Mouse (Mus musculus): ENCODE results near the gene Grrp1.

Gene Grrp1

GRCm38 (mm10) chr4:134245148-134245843, 8.6 kb downstream of the Grrp1 start, which contains the start of gene Zfp593:
Gene Zfp593 (minus strand): TSS chr4:134245592.
- DNase-seq (ENCODE audit: extremely low spot score, low read depth, low spot score) = peak; percentile 75

- DNase-seq (ENCODE audit: extremely low spot score, low read depth, low spot score) = no peak
Observed at GRCm38 (mm10) chr4:134243516-134244250, 10.2 kb downstream of the Grrp1 start, which contains the start of gene E130218I03Rik. Gene E130218I03Rik (plus strand): TSS chr4:134243662.

DNA sequence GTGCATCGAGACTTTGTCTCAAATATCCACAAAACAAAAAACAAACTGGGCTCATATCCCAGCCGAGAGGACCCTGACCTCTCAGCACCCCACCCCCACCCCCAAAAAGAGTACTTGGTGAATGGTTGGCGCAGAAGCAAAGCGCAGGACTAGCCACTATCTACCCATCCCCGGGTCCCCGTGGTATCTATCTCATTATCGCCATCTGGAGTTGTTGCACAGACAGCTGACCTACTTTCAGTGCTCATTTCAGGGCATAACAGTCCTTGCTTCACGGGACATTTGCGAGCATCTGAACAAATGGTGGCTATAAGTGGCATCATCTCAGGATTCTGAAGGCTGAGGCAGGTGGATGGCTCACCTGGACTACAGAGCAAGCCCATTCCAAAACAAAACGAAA, 15.2 kb downstream of the Grrp1 start:
- DNase-seq (ENCODE audit: extremely low spot score, low read depth, low spot score) = no peak

GRCm38 (mm10) chr4:134238279-134238651, 15.6 kb downstream of the Grrp1 start, which contains the start of gene Cnksr1:
Gene Cnksr1 (minus strand): TSS chr4:134238399.
- DNase-seq (ENCODE audit: extremely low spot score, low read depth, low spot score) = no peak

DNA sequence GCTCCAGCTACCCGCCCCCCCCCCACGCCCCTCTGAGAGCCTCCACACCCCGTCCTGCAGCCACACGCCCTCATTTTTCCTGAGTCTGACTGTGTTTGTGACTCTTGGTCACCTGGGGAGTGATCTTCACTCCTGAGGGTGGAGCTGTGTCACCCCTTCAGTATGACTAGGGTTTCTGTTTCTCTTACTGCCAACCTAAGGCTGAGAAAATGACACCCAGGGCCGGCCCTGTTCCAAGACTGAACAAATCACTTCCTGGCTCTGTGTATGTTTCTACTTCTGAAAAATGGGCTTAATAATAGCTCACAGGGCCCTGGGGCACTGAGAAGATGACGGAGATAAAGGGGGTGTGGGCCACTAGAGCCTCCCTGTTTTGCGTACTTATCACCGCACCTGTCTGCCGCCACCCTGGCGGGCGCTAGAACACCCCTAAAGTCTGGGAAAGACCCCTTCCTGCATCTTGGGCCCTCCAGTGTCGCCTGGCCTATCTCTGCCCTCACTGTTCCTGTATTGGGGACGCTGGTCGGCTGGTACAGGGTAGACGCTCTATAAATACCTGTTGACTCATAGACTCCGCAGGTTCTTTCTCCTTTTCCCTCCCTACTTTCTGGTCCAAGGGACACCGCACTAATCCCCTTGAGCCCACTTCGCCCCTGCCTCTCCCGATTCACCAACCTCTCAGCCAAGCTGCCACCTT, 16.2 kb downstream of the Grrp1 start:
- DNase-seq (ENCODE audit: extremely low spot score, low read depth, low spot score) = no peak

GRCm38 (mm10) chr4:134234876-134235275, 19.0 kb downstream of the Grrp1 start:
- DNase-seq (ENCODE audit: extremely low spot score, low read depth, low spot score) = no peak

- no peak for DNase-seq (ENCODE audit: extremely low spot score, low read depth, low spot score)
Observed at GRCm38 (mm10) chr4:134230431-134230830, 23.5 kb downstream of the Grrp1 start.

DNA sequence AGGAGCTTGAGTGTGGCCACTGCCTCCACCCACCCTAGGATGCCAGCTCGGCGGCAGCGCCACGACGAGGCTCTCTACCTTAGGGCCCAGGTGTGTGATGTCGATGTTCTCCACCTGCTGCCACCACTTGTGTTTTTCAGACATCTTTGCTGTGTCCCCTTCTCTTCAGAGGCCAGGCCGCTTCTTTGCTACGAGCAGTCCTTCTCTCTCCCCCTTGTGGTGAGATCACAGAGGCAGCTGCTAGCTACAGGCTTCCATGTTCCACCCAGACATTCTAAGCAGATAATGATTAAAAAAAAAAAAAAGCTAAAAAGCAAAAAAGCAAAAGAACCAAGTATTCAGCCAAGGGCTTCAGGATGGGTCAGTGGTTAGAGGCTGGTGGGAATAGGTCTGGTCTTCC, 26.7 kb downstream of the Grrp1 start, which contains the start of gene Catsper4:
Gene Catsper4 (minus strand): TSS at position 190 of the 400 bp plus-strand sequence.
- DNase-seq (ENCODE audit: extremely low spot score, low read depth, low spot score) = no peak

GRCm38 (mm10) chr4:134222793-134223600, 30.9 kb downstream of the Grrp1 start:
- DNase-seq (ENCODE audit: extremely low spot score, low read depth, low spot score) = no peak

DNA sequence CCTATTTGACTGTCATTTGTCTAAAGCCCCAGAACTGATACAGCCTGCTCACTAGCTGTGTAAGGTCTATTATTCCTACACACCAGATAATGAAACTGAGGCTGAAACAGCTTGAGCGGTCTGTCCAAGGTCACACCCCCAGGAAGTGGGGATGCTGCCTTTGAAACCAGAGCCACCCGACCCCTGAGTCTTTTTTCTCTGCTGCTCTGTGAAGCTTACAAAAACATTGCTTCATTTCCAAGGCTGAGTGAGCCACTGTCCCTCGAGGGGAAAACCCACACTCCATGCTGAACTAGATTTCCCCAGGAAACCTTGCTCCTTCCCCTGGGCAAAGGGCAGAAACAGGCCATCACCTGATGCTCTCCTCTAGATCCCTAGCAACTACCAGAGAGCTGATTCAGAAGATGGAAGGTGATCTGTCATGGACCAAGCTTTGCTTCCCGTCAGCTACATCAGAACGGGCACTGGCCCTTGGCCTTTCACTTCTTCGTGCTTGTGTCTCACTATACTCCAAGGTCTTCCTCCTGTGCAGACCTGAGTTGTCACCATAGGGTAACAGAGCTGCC, 47.3 kb downstream of the Grrp1 start:
- no peak for DNase-seq (ENCODE audit: extremely low spot score, low read depth, low spot score)

DNA sequence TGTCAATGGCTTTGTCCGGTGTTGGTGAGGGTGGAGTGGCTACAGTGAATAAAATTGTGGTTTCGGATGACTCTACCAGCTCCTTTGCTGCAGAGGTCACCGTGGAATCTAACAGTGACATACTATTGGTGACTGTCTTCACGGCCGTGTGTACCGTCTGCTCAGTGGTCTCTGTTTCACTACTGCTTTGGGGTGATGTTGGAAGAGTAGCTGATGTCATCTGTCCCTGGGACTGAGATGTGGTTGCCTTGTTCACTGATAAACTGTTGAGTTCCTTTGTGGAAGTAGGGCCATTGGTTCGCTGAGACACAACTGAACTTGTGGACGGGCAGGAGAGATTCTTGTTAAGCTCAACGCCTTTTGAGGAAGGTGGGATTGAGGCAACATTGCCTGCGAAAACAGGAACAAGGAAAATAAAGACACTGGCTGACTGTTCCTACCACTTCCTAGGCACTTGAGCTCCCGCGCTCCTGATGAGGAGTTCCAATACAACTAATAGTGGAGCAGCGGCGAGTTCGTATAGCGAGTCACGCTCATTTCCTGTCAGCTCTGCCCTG, 50.5 kb downstream of the Grrp1 start:
- no peak for DNase-seq (ENCODE audit: extremely low spot score, low read depth, low spot score)

DNA sequence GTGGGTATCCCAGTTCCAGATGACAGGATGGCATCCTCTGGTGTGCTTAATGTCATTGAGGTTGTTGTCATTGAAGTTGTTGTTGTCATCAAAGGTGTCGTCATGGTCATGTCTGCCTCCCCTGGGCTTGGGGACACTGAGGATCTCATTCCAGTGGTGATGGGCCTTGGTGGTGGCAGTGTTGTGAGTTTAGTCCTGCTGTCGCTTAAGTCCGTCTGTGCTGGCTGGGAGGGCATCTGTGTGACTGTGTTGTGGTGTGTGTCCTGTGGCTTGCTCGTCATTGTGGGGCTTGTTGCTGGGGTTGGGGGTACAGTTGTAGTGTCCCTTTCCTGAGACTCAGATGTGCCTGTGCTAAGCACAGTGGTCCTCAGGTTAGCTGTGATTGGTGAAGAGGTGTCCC, 51.0 kb downstream of the Grrp1 start, which contains the start of gene Gm7534:
Gene Gm7534 (minus strand): TSS at position 101 of the 400 bp plus-strand sequence.
- no peak for DNase-seq (ENCODE audit: extremely low spot score, low read depth, low spot score)

Measured in hindlimb bud, embryonic 11.5 days (tissue).